Mouse (Mus musculus) stomach, embryonic 14.5 days (tissue): ENCODE data around the gene Hoxb5. TPM values are rescaled to one million over a fixed set of nuclear protein-coding genes. Genes with fewer than 3 reads are reported as not detected.
A peak's percentile ranks its signal among the peaks of the same experiment; 100 is the strongest.

Experiments
- ATAC-seq: fragments of 200-750 bp; cut with Nextera tagmentation; 2 replicates; pipeline ENCODE4 v1.8.0; 2017; ENCODE audit warnings: low read depth, moderate TSS enrichment; ENCODE audit not compliant: insufficient number of reproducible peaks, insufficient read depth, low FRiP score
- H3K27ac ChIP-seq: fragments of 300-500 bp; sonication (generic); 2 replicates; pipeline ENCODE4 v1.5.1; 2014; ENCODE audit warnings: mild to moderate bottlenecking, low read length, moderate library complexity, mixed read lengths
- H3K27me3 ChIP-seq: fragments of 300-500 bp; sonication (generic); 2 replicates; pipeline ENCODE4 v1.6.1; 2014; ENCODE audit warnings: low read length, control low read depth, mixed read lengths; ENCODE audit not compliant: control insufficient read depth, insufficient read depth
- H3K36me3 ChIP-seq: fragments of 300-500 bp; sonication (generic); 2 replicates; pipeline ENCODE4 v1.6.1; 2014; ENCODE audit warnings: mild to moderate bottlenecking, control low read depth, low read length, moderate library complexity, mixed read lengths; ENCODE audit not compliant: control insufficient read depth, insufficient read depth
- H3K4me1 ChIP-seq: fragments of 300-500 bp; sonication (generic); 2 replicates; pipeline ENCODE4 v1.6.1; 2014; ENCODE audit warnings: low read length, control low read depth, mixed read lengths; ENCODE audit not compliant: control insufficient read depth, insufficient read depth
- H3K4me2 ChIP-seq: fragments of 300-500 bp; sonication (generic); replicated peaks from 2 replicates; pipeline ENCODE4 v1.6.1; 2014; ENCODE audit warnings: low read depth, low read length, control low read depth
- H3K4me3 ChIP-seq: fragments of 300-500 bp; sonication (generic); 2 replicates; pipeline ENCODE4 v1.5.1; 2014; ENCODE audit warnings: low read depth, low read length, control low read depth
- H3K9ac ChIP-seq: fragments of 300-500 bp; sonication (generic); replicated peaks from 2 replicates; pipeline ENCODE4 v1.6.1; 2014; ENCODE audit warnings: low read depth, mild to moderate bottlenecking, control low read depth, low read length, moderate library complexity, mixed read lengths
- H3K9me3 ChIP-seq: fragments of 300-500 bp; sonication (generic); 2 replicates; pipeline ENCODE4 v1.6.1; 2016; ENCODE audit warnings: low read depth, low read length, control low read depth; ENCODE audit not compliant: control insufficient read depth
- WGBS: fragments of 180-500 bp; shearing (Covaris S2); extraction: QIAGEN DNeasy Blood & Tissue Kit; methylation state at CpG from one replicate; pipeline ENCODE4 v1.1.7; 2014; 5-methylcytosine and 5-hydroxymethylcytosine counted together
- polyA plus RNA-seq: library from polyadenylated mRNA; unstranded; fragments of >200 nt; fragmentation: Nextera tagmentation; extraction: Ambion mirVana; gene quantifications from 2 replicates; pipeline ENCODE4 v1.2.1, GENCODE M21; 2014

The Hoxb5 gene
- polyA plus RNA-seq, 1 experiment from 2014 or later = 23.3 TPM

- peak overlapping the region; percentile 89 for H3K27ac ChIP-seq
- H3K9ac ChIP-seq = peak overlapping the region; percentile 60
- H3K4me1 ChIP-seq = 0 out of 2 replicates have a peak, but pooled peaks cover 4% of the 10 kb centered on the region
- H3K27me3 ChIP-seq = peaks cover 26% of the 10 kb centered on the region
- H3K4me3 ChIP-seq = peak overlapping the region; percentile 43
- peak overlapping the region; percentile 51 for H3K4me2 ChIP-seq
- WGBS = under 1% methylated on average over 49 of the region's 49 CpGs
- no peaks in the 10 kb centered on the region for H3K36me3 ChIP-seq
- H3K9me3 ChIP-seq = no peaks in the 10 kb centered on the region
- no peak for ATAC-seq
Observed at GRCm38 (mm10) chr11:96282795-96283430, 20.2 kb upstream of the Hoxb5 start.

- peak overlapping the region; percentile 43 for H3K4me3 ChIP-seq
- H3K36me3 ChIP-seq = no peaks in the 10 kb centered on the region
- peak; percentile 24; the same call in 1 of the 2 replicates for ATAC-seq
- H3K27me3 ChIP-seq = peaks cover 34% of the 10 kb centered on the region
- under 1% methylated on average over 49 of the region's 49 CpGs for WGBS
- peak overlapping the region; percentile 60 for H3K9ac ChIP-seq
- 0 out of 2 replicates have a peak, but pooled peaks cover 4% of the 10 kb centered on the region for H3K4me1 ChIP-seq
- H3K4me2 ChIP-seq = peak overlapping the region; percentile 51
- H3K9me3 ChIP-seq = no peaks in the 10 kb centered on the region
- H3K27ac ChIP-seq = peak overlapping the region; percentile 89
Observed at GRCm38 (mm10) chr11:96284041-96284749, 18.9 kb upstream of the Hoxb5 start.

- Histone ChIP-seq H3K4me1 (0 out of 2 replicates have a peak, but pooled peaks cover 4% of the 10 kb centered on the region), H3K27ac (peak overlapping the region; percentile 89), H3K9me3 (no peaks in the 10 kb centered on the region), H3K9ac (peak overlapping the region; percentile 60), H3K4me2 (peak overlapping the region; percentile 51), H3K36me3 (no peaks in the 10 kb centered on the region), H3K27me3 (peaks cover 31% of the 10 kb centered on the region), H3K4me3 (peak overlapping the region; percentile 43)
- peak; percentile 72 for ATAC-seq
- WGBS = under 1% methylated on average over 32 of the region's 37 CpGs
Observed at GRCm38 (mm10) chr11:96284774-96285734, 18.1 kb upstream of the Hoxb5 start.

GRCm38 (mm10) chr11:96285771-96286738 is 17.1 kb upstream of the Hoxb5 start, which contains the start of gene Hoxb7:
TSS of gene Hoxb7 (plus strand) at chr11:96286623.
- Histone ChIP-seq H3K4me2 (peak within 1 kb of the TSS; percentile 51), H3K9ac (peak within 1 kb of the TSS; percentile 61), H3K4me3 (peak within 1 kb of the TSS; percentile 43), H3K4me1 (0 out of 2 replicates have a peak, but pooled peaks cover 4% of the 10 kb centered on the region), H3K9me3 (no peaks in the 10 kb centered on the region), H3K27ac (peak within 1 kb of the TSS; percentile 89), H3K27me3 (peaks cover 25% of the 10 kb centered on the region), H3K36me3 (no peaks in the 10 kb centered on the region)
- WGBS = 1% methylated on average over 43 of the region's 43 CpGs
- ATAC-seq = no peak

- H3K27me3 ChIP-seq = peaks cover 28% of the 10 kb centered on the region
- ATAC-seq = no peak
- 1% methylated on average over 55 of the region's 55 CpGs for WGBS
Observed at GRCm38 (mm10) chr11:96286739-96287385, 16.3 kb upstream of the Hoxb5 start.

GRCm38 (mm10) chr11:96287411-96287810 is 15.7 kb upstream of the Hoxb5 start:
- WGBS = 4% methylated on average over 9 of the region's 9 CpGs
- Histone ChIP-seq H3K4me1 (0 out of 2 replicates have a peak, but pooled peaks cover 4% of the 10 kb centered on the region), H3K4me3 (peak overlapping the region; percentile 43), H3K27me3 (peaks cover 27% of the 10 kb centered on the region), H3K27ac (peak overlapping the region; percentile 89), H3K9ac (peak overlapping the region; percentile 61), H3K36me3 (no peaks in the 10 kb centered on the region), H3K9me3 (no peaks in the 10 kb centered on the region), H3K4me2 (peak overlapping the region; percentile 51)
- no peak for ATAC-seq

More at GRCm38 (mm10) chr11:96286739-96287385, 16.3 kb upstream of the Hoxb5 start:
- Histone ChIP-seq H3K9me3 (no peaks in the 10 kb centered on the region), H3K4me2 (peak overlapping the region; percentile 51), H3K9ac (peak overlapping the region; percentile 61), H3K4me1 (0 out of 2 replicates have a peak, but pooled peaks cover 4% of the 10 kb centered on the region), H3K36me3 (no peaks in the 10 kb centered on the region), H3K4me3 (peak overlapping the region; percentile 43), H3K27ac (peak overlapping the region; percentile 89)
